Mouse (Mus musculus): ENCODE data around the gene Slc6a1. TPM values are rescaled to one million over a fixed set of nuclear protein-coding genes. Genes with fewer than 3 reads are reported as not detected.
A peak's percentile ranks its signal among the peaks of the same experiment; 100 is the strongest.

Slc6a1 gene
- not detected in 2 replicates for polyA plus RNA-seq (2016; fragmentation: Nextera tagmentation; extraction: Ambion mirVana)

- no peak within 1 kb of the TSS for H3K27ac ChIP-seq
- H3K9me3 ChIP-seq, result no peaks in the 10 kb centered on the region
- H3K36me3 ChIP-seq, result no peaks in the 10 kb centered on the region
- peak within 1 kb of the TSS; percentile 38 for H3K4me2 ChIP-seq
- WGBS, result 1% methylated on average over 51 of the region's 51 CpGs
- H3K4me3 ChIP-seq (replicated peaks), result peak within 1 kb of the TSS; percentile 20
- peaks cover 85% of the 10 kb centered on the region for H3K27me3 ChIP-seq
- peaks cover 6% of the 10 kb centered on the region for H3K4me1 ChIP-seq (replicated peaks)
- H3K9ac ChIP-seq (replicated peaks), result no peak within 1 kb of the TSS
- peak; percentile 85 for ATAC-seq (ENCODE audit: insufficient number of reproducible peaks, insufficient read depth, low FRiP score, low TSS enrichment, low read depth)
These were observed at the start of gene Slc6a1 for GRCm38 (mm10) chr6:114282469-114283277. Gene Slc6a1, plus strand, starts transcription at chr6:114282635.

GRCm38 (mm10) chr6:114238892-114239644, 43.4 kb upstream of the Slc6a1 start:
- Histone ChIP-seq H3K9me3 (no peaks in the 10 kb centered on the region), H3K9ac (replicated peaks) (no peak overlapping the region), H3K4me1 (replicated peaks) (no peaks in the 10 kb centered on the region; the same call in 1 of the 2 replicates), H3K4me3 (replicated peaks) (no peak overlapping the region), H3K27me3 (peaks cover 35% of the 10 kb centered on the region), H3K4me2 (no peak overlapping the region), H3K36me3 (no peaks in the 10 kb centered on the region), H3K27ac (no peak overlapping the region)
- ATAC-seq (ENCODE audit: insufficient number of reproducible peaks, insufficient read depth, low FRiP score, low TSS enrichment, low read depth), result no peak
- 37% methylated on average over 6 of the region's 6 CpGs for WGBS

- Histone ChIP-seq H3K27me3 (peaks cover 37% of the 10 kb centered on the region), H3K9me3 (no peaks in the 10 kb centered on the region), H3K27ac (no peak overlapping the region), H3K9ac (replicated peaks) (no peak overlapping the region), H3K4me3 (replicated peaks) (no peak overlapping the region), H3K36me3 (no peaks in the 10 kb centered on the region), H3K4me2 (no peak overlapping the region), H3K4me1 (replicated peaks) (no peaks in the 10 kb centered on the region)
- 81% methylated on average over 11 of the region's 11 CpGs for WGBS
- ATAC-seq (ENCODE audit: insufficient number of reproducible peaks, insufficient read depth, low FRiP score, low TSS enrichment, low read depth), result no peak
These were observed 36.8 kb upstream of the Slc6a1 start for GRCm38 (mm10) chr6:114245665-114246064.

GRCm38 (mm10) chr6:114250311-114250710, 32.1 kb upstream of the Slc6a1 start:
- no peak overlapping the region for H3K9ac ChIP-seq (replicated peaks)
- H3K27ac ChIP-seq, result no peak overlapping the region
- no peaks in the 10 kb centered on the region for H3K4me1 ChIP-seq (replicated peaks)
- H3K36me3 ChIP-seq, result no peaks in the 10 kb centered on the region
- H3K4me2 ChIP-seq, result no peak overlapping the region
- H3K4me3 ChIP-seq (replicated peaks), result no peak overlapping the region
- peaks cover 63% of the 10 kb centered on the region for H3K27me3 ChIP-seq
- no peak for ATAC-seq (ENCODE audit: insufficient number of reproducible peaks, insufficient read depth, low FRiP score, low TSS enrichment, low read depth)
- 7% methylated on average over 5 of the region's 5 CpGs for WGBS
- H3K9me3 ChIP-seq, result no peaks in the 10 kb centered on the region

- Histone ChIP-seq H3K27me3 (peaks cover 53% of the 10 kb centered on the region), H3K36me3 (no peaks in the 10 kb centered on the region), H3K27ac (no peak overlapping the region), H3K9me3 (no peaks in the 10 kb centered on the region), H3K9ac (replicated peaks) (no peak overlapping the region), H3K4me3 (replicated peaks) (no peak overlapping the region), H3K4me2 (no peak overlapping the region), H3K4me1 (replicated peaks) (no peaks in the 10 kb centered on the region)
- WGBS, result 65% methylated on average over 14 of the region's 14 CpGs
- ATAC-seq (ENCODE audit: insufficient number of reproducible peaks, insufficient read depth, low FRiP score, low TSS enrichment, low read depth), result no peak
These were observed 27.5 kb upstream of the Slc6a1 start for GRCm38 (mm10) chr6:114254927-114255326.

- Histone ChIP-seq H3K4me3 (replicated peaks) (no peak overlapping the region), H3K36me3 (no peaks in the 10 kb centered on the region), H3K9ac (replicated peaks) (no peak overlapping the region), H3K4me1 (replicated peaks) (no peaks in the 10 kb centered on the region), H3K27me3 (peaks cover 43% of the 10 kb centered on the region), H3K27ac (no peak overlapping the region), H3K4me2 (no peak overlapping the region), H3K9me3 (no peaks in the 10 kb centered on the region)
- ATAC-seq (ENCODE audit: insufficient number of reproducible peaks, insufficient read depth, low FRiP score, low TSS enrichment, low read depth), result no peak
- 83% methylated on average over 1 of the region's 1 CpGs for WGBS
These were observed 24.6 kb upstream of the Slc6a1 start for GRCm38 (mm10) chr6:114257762-114258361.

- peaks cover 43% of the 10 kb centered on the region for H3K27me3 ChIP-seq
- no peak for ATAC-seq (ENCODE audit: insufficient number of reproducible peaks, insufficient read depth, low FRiP score, low TSS enrichment, low read depth)
- no peak overlapping the region for H3K9ac ChIP-seq (replicated peaks)
- H3K4me2 ChIP-seq, result no peak overlapping the region
- H3K4me1 ChIP-seq (replicated peaks), result no peaks in the 10 kb centered on the region
- H3K27ac ChIP-seq, result no peak overlapping the region
- no peaks in the 10 kb centered on the region for H3K9me3 ChIP-seq
- 61% methylated on average over 3 of the region's 3 CpGs for WGBS
- H3K36me3 ChIP-seq, result no peaks in the 10 kb centered on the region
- H3K4me3 ChIP-seq (replicated peaks), result no peak overlapping the region
These were observed 23.7 kb upstream of the Slc6a1 start for GRCm38 (mm10) chr6:114258661-114259193.

GRCm38 (mm10) chr6:114261609-114262008, 20.8 kb upstream of the Slc6a1 start:
- H3K4me2 ChIP-seq, result no peak overlapping the region
- no peaks in the 10 kb centered on the region for H3K36me3 ChIP-seq
- H3K9me3 ChIP-seq, result no peaks in the 10 kb centered on the region
- no peaks in the 10 kb centered on the region for H3K4me1 ChIP-seq (replicated peaks)
- H3K9ac ChIP-seq (replicated peaks), result no peak overlapping the region
- H3K27ac ChIP-seq, result no peak overlapping the region
- WGBS, result 71% methylated on average over 6 of the region's 6 CpGs
- H3K4me3 ChIP-seq (replicated peaks), result no peak overlapping the region
- H3K27me3 ChIP-seq, result peaks cover 49% of the 10 kb centered on the region
- no peak for ATAC-seq (ENCODE audit: insufficient number of reproducible peaks, insufficient read depth, low FRiP score, low TSS enrichment, low read depth)

- Histone ChIP-seq H3K4me3 (replicated peaks) (no peak overlapping the region), H3K27ac (no peak overlapping the region), H3K36me3 (no peaks in the 10 kb centered on the region), H3K9me3 (no peaks in the 10 kb centered on the region), H3K27me3 (peaks cover 57% of the 10 kb centered on the region), H3K9ac (replicated peaks) (no peak overlapping the region), H3K4me2 (no peak overlapping the region), H3K4me1 (replicated peaks) (no peaks in the 10 kb centered on the region)
- no peak for ATAC-seq (ENCODE audit: insufficient number of reproducible peaks, insufficient read depth, low FRiP score, low TSS enrichment, low read depth)
- 54% methylated on average over 3 of the region's 3 CpGs for WGBS
These were observed 18.4 kb upstream of the Slc6a1 start for GRCm38 (mm10) chr6:114264010-114264409.

- no peaks in the 10 kb centered on the region for H3K9me3 ChIP-seq
- WGBS, result 54% methylated on average over 5 of the region's 5 CpGs
- no peaks in the 10 kb centered on the region for H3K36me3 ChIP-seq
- H3K4me2 ChIP-seq, result no peak overlapping the region
- H3K4me1 ChIP-seq (replicated peaks), result no peaks in the 10 kb centered on the region
- no peak overlapping the region for H3K4me3 ChIP-seq (replicated peaks)
- ATAC-seq (ENCODE audit: insufficient number of reproducible peaks, insufficient read depth, low FRiP score, low TSS enrichment, low read depth), result no peak
- H3K9ac ChIP-seq (replicated peaks), result no peak overlapping the region
- peaks cover 55% of the 10 kb centered on the region for H3K27me3 ChIP-seq
- no peak overlapping the region for H3K27ac ChIP-seq
These were observed 18.0 kb upstream of the Slc6a1 start for GRCm38 (mm10) chr6:114264426-114264825.

GRCm38 (mm10) chr6:114266273-114266672, 16.2 kb upstream of the Slc6a1 start:
- Histone ChIP-seq H3K9ac (replicated peaks) (no peak overlapping the region), H3K4me2 (no peak overlapping the region), H3K9me3 (no peaks in the 10 kb centered on the region), H3K36me3 (no peaks in the 10 kb centered on the region), H3K4me3 (replicated peaks) (no peak overlapping the region), H3K4me1 (replicated peaks) (no peaks in the 10 kb centered on the region), H3K27ac (no peak overlapping the region), H3K27me3 (peaks cover 47% of the 10 kb centered on the region)
- no peak for ATAC-seq (ENCODE audit: insufficient number of reproducible peaks, insufficient read depth, low FRiP score, low TSS enrichment, low read depth)
